Mouse (Mus musculus) hindbrain, embryonic 14.5 days (tissue): ENCODE measurements around the gene Cdadc1. TPM values are rescaled to one million over a fixed set of nuclear protein-coding genes. Genes with fewer than 3 reads are reported as not detected.
A peak's percentile ranks its signal among the peaks of the same experiment; 100 is the strongest.

Experiments used
- ATAC-seq: fragments of 200-750 bp; cut with Nextera tagmentation; 2 replicates; pipeline ENCODE4 v1.8.0; 2017; ENCODE audit warnings: moderate number of reproducible peaks, mild to moderate bottlenecking, moderate TSS enrichment, moderate library complexity; ENCODE audit not compliant: low FRiP score
- DNase-seq: peaks from one replicate; pipeline ENCODE4 v3.0.0-alpha.2; 2015; ENCODE audit warnings: low spot score
- H3K27ac ChIP-seq: fragments of 300-500 bp; sonication (generic); 2 replicates; pipeline ENCODE4 v1.5.1; 2014; ENCODE audit warnings: mild to moderate bottlenecking, moderate library complexity
- H3K27me3 ChIP-seq: fragments of 300-500 bp; sonication (generic); 2 replicates; pipeline ENCODE4 v1.6.1; 2014; ENCODE audit warnings: mild to moderate bottlenecking, low read length, mixed read lengths; ENCODE audit not compliant: control insufficient read depth, insufficient read depth
- H3K36me3 ChIP-seq: fragments of 300-500 bp; sonication (generic); replicated peaks from 2 replicates; pipeline ENCODE4 v1.6.1; 2014; ENCODE audit not compliant: control insufficient read depth, insufficient read depth
- H3K4me1 ChIP-seq: fragments of 300-500 bp; sonication (generic); replicated peaks from 2 replicates; pipeline ENCODE4 v1.6.1; 2014; ENCODE audit warnings: antibody characterized with exemption, low read length, mixed read lengths; ENCODE audit not compliant: control insufficient read depth, insufficient read depth
- H3K4me2 ChIP-seq: fragments of 300-500 bp; sonication (generic); replicated peaks from 2 replicates; pipeline ENCODE4 v1.6.1; 2014; ENCODE audit warnings: mild to moderate bottlenecking, moderate library complexity
- H3K4me3 ChIP-seq: fragments of 300-500 bp; sonication (generic); replicated peaks from 2 replicates; pipeline ENCODE4 v1.5.1; 2014; ENCODE audit warnings: mild to moderate bottlenecking, low read length
- H3K9ac ChIP-seq: fragments of 300-500 bp; sonication (generic); 2 replicates; pipeline ENCODE4 v1.6.1; 2014
- H3K9me3 ChIP-seq: fragments of 300-500 bp; sonication (generic); 2 replicates; pipeline ENCODE4 v1.6.1; 2016; ENCODE audit warnings: low read length; ENCODE audit not compliant: control insufficient read depth
- WGBS: fragments of 180-500 bp; shearing (Covaris S2); extraction: QIAGEN DNeasy Blood & Tissue Kit; methylation state at CpG from one replicate; pipeline ENCODE4 v1.1.7; 2014; 5-methylcytosine and 5-hydroxymethylcytosine counted together
- polyA plus RNA-seq: library from polyadenylated mRNA; unstranded; fragments of >200 nt; fragmentation: Nextera tagmentation; extraction: Ambion mirVana; gene quantifications from 2 replicates; pipeline ENCODE4 v1.2.1, GENCODE M21; 2014

The Cdadc1 gene
- 35.2 and 37.3 TPM in 2 replicates for polyA plus RNA-seq

DNA sequence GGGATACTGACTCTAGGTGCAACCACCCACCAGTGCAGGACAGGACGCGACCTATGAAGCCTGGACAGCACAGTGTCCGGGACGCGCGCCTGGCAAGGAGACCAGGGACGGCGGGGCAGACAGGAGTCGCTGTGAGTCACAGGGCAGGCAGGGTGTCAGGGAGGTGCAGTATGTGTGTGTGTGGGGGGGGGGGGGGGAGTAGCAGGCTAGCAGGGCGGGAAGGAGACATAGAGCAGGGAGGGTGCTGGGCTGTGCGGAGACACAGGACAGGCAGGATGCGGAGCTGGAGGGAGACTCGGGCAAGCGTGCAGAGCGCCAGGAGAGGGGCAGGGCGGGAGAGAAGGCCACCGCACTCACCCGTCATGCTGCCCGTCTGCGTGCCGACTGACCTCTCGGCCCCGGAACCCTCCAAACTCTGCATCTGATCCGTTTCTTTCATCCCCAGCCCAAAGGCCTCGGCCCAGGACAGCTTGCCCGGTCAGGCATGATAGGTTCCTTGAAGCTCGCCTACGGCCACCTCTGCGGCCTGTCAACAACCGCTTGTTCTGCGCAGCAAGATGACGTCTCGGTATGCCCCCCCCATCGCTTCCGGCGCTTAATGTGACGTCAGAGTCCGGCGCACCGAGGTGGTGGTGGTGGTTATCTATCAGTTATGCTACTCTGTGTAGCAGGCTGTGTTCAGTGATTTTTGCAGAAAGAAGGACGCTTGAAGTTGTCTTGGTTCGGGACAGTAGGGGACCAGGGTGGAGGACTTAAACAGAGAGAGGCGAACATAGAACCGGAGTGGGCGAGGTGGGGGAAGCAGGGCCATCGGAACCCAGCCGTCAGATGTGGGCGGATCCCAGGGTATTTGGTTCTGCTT is at the start of gene Cdadc1:
Cdadc1 (minus strand) TSS at position 562 of the 862 bp plus-strand sequence.
- DNase-seq (peak; percentile 97), ATAC-seq (peak; percentile 95)
- peaks cover 18% of the 10 kb centered on the region for H3K36me3 ChIP-seq
- peak within 1 kb of the TSS; percentile 86 for H3K9ac ChIP-seq
- H3K27me3 ChIP-seq: no peaks in the 10 kb centered on the region
- H3K4me1 ChIP-seq: peaks cover 13% of the 10 kb centered on the region
- peak within 1 kb of the TSS; percentile 89; the same call in 1 of the 2 replicates for H3K27ac ChIP-seq
- 1% methylated on average over 45 of the region's 48 CpGs for WGBS
- H3K4me3 ChIP-seq: peak within 1 kb of the TSS; percentile 93
- H3K9me3 ChIP-seq: no peaks in the 10 kb centered on the region
- peak within 1 kb of the TSS; percentile 68 for H3K4me2 ChIP-seq

GRCm38 (mm10) chr14:59646826-59647697 is 49.3 kb upstream of the Cdadc1 start:
- no peaks in the 10 kb centered on the region for H3K4me1 ChIP-seq
- 71% methylated on average over 16 of the region's 16 CpGs for WGBS
- no peak overlapping the region for H3K4me3 ChIP-seq
- 0 out of 2 replicates have a peak overlapping the region, but pooled peaks have one; percentile 17 for H3K27ac ChIP-seq
- H3K4me2 ChIP-seq: no peak overlapping the region
- DNase-seq: peak; percentile 38
- H3K27me3 ChIP-seq: no peaks in the 10 kb centered on the region
- no peak overlapping the region for H3K9ac ChIP-seq
- H3K36me3 ChIP-seq: no peaks in the 10 kb centered on the region
- no peak for ATAC-seq
- H3K9me3 ChIP-seq: no peaks in the 10 kb centered on the region

GRCm38 (mm10) chr14:59644896-59645295 is 47.1 kb upstream of the Cdadc1 start:
- 76% methylated on average over 3 of the region's 3 CpGs for WGBS
- H3K27me3 ChIP-seq: no peaks in the 10 kb centered on the region
- DNase-seq: no peak
- no peaks in the 10 kb centered on the region for H3K4me1 ChIP-seq
- H3K4me2 ChIP-seq: no peak overlapping the region
- no peak overlapping the region for H3K4me3 ChIP-seq
- H3K36me3 ChIP-seq: no peaks in the 10 kb centered on the region
- ATAC-seq: no peak
- no peak overlapping the region for H3K9ac ChIP-seq
- H3K27ac ChIP-seq: no peak overlapping the region
- H3K9me3 ChIP-seq: no peaks in the 10 kb centered on the region

- DNase-seq (no peak), ATAC-seq (no peak)
- Histone ChIP-seq H3K36me3 (no peaks in the 10 kb centered on the region), H3K4me2 (no peak overlapping the region), H3K9me3 (no peaks in the 10 kb centered on the region), H3K4me1 (no peaks in the 10 kb centered on the region), H3K27ac (no peak overlapping the region), H3K27me3 (no peaks in the 10 kb centered on the region), H3K9ac (no peak overlapping the region), H3K4me3 (no peak overlapping the region)
- 82% methylated on average over 1 of the region's 1 CpGs for WGBS
These were observed 46.4 kb upstream of the Cdadc1 start for GRCm38 (mm10) chr14:59644166-59644565.

- Histone ChIP-seq H3K4me1 (no peaks in the 10 kb centered on the region), H3K27ac (no peak overlapping the region), H3K9ac (no peak overlapping the region), H3K27me3 (no peaks in the 10 kb centered on the region), H3K4me2 (no peak overlapping the region), H3K4me3 (no peak overlapping the region), H3K9me3 (no peaks in the 10 kb centered on the region), H3K36me3 (no peaks in the 10 kb centered on the region)
- 84% methylated on average over 12 of the region's 12 CpGs for WGBS
- ATAC-seq (no peak), DNase-seq (no peak)
These were observed 45.8 kb upstream of the Cdadc1 start for GRCm38 (mm10) chr14:59643582-59643981.

GRCm38 (mm10) chr14:59641856-59642255 is 44.1 kb upstream of the Cdadc1 start:
- H3K4me2 ChIP-seq: no peak overlapping the region
- no peak overlapping the region for H3K4me3 ChIP-seq
- H3K27me3 ChIP-seq: no peaks in the 10 kb centered on the region
- ATAC-seq: no peak
- no peak for DNase-seq
- H3K9me3 ChIP-seq: no peaks in the 10 kb centered on the region
- H3K36me3 ChIP-seq: no peaks in the 10 kb centered on the region
- H3K9ac ChIP-seq: no peak overlapping the region
- no peaks in the 10 kb centered on the region for H3K4me1 ChIP-seq
- no peak overlapping the region for H3K27ac ChIP-seq
- WGBS: 22% methylated on average over 5 of the region's 5 CpGs

DNA sequence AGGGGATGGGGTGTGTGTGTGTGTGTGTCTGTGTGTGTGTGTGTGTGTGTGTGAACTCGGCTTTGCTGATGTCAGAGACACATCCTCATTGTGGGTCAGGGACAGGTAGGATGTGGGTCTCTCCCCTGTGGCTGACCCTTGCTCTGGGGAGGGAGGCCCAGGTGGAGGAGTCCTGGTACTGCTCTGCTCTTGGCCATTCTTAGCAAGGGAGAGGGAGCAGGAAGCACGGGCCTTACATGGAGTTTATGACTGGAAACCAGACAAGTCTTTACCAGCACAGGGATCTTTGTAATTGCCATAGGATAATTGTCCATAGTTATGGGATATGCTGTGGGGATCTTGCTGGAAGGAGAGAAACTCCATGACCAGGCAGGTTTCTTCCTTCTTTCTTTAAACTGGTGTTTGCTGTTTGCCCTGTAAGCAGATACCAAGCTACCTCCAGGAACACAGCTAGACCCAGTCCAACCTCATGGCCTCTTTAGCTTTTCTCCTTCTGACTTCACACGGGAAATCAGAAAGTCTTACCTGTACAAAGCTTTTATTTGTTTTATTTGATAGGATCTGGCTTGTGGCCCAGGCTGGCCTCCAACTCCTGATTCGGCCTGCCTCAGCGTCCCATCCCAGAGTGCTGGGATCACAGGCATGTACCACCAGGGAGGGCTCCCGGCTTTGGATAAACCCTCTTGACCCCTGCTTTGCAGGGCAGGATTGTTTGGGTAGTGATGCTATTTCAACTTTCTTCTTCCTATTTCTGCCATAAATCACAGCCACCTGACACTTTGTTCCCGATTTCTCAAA is 41.3 kb upstream of the Cdadc1 start:
- Histone ChIP-seq H3K4me2 (no peak overlapping the region), H3K4me1 (no peaks in the 10 kb centered on the region), H3K27ac (no peak overlapping the region), H3K36me3 (no peaks in the 10 kb centered on the region), H3K27me3 (no peaks in the 10 kb centered on the region), H3K9ac (no peak overlapping the region), H3K4me3 (no peak overlapping the region), H3K9me3 (no peaks in the 10 kb centered on the region)
- ATAC-seq (no peak), DNase-seq (no peak)
- 74% methylated on average over 7 of the region's 7 CpGs for WGBS

GRCm38 (mm10) chr14:59633988-59634387 is 36.2 kb upstream of the Cdadc1 start:
- Histone ChIP-seq H3K9me3 (no peaks in the 10 kb centered on the region), H3K4me3 (no peak overlapping the region), H3K27ac (no peak overlapping the region), H3K4me2 (no peak overlapping the region), H3K4me1 (no peaks in the 10 kb centered on the region), H3K9ac (no peak overlapping the region), H3K36me3 (no peaks in the 10 kb centered on the region), H3K27me3 (no peaks in the 10 kb centered on the region)
- 75% methylated on average over 9 of the region's 9 CpGs for WGBS
- DNase-seq (no peak), ATAC-seq (no peak)
